Mouse (Mus musculus): ENCODE measurements at regions not wholly inside any gene's neighbourhood (a gene's known extent, or its start where the extent isn't known, plus 50 kb on each side); places are given as distances from the start of the nearest gene placed in this dataset.

DNA sequence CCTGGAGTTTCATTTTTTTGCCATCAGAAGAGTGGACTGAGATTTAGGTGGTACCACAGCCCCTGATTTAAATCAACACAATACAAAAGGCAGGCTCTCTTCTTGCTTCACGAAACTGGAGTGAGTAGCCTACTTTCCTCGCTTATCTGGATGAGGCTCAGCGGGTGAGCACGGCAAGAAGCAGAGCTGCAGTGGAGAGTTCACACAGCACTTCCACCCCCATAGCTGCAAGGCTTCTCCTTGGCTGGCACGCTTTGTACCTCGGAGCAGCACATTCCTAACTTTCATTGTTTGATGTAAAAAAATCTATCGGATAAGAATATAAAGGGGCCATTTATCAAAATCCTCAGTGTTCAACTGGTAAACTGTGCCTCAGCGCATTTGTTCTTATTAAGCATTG lies 72.8 kb upstream of the Agbl1 start:
- no peak for DNase-seq

DNA sequence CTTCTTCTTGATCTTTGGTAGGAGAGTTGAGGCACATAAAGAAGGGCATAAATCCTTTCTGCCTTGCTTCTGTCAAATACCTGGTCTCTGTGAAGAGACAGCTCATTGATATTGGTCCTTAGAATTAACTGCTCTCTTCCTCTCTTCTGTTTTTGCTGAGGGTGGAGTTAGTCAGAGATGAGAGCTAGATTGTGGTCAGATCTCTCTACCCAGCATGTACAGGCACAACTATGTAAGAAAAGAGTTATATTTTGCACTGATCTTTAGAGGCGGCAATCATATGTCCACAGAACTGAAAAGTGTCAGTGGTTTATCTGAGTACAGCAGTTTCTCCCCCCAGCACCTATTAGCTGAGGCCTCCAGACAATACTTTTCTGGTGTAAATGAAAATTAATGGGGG lies 65.5 kb upstream of the Agbl1 start:
- DNase-seq: no peak

DNA sequence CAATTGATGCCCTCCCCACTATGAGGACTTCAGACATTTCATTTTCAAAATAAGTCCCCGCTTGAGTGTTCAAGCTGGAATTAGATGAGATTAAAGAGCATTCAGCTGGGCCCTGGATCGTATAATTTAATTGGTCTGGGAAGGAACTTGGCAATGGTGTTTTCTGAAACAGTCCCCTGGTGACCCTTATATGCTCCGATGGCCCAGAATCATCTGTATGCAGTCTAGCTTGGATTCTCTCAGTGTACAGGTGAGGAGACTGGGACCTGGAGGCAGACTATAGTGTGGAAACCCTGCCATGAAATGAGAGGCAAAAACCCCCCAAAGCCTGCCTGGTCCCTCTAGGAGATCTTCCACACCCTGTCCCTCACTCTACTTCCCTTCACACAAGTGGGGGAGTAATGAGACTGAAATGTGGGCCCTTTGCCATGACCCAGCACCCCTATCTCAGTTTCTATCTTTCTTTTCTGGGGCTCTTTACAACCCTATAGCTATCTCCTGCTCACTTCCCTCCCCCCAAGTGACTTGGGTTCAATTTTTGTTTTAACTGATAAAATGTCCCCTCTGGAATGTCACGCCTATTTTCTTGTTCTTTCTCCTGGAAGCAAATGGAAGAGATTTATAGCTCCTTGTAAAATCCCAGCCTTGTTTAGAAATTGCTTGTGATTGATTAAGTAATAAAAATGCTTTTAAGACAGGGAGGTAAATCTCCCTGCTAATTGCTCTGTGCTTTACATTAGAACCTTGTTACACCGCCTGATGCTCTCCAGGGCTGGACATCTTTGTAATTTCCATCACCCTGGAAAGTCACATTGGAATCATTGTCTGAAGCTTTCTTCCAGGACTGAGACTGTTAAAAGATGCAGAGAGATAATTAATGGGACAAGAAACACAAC lies 64.7 kb upstream of the Agbl1 start:
- no peak for DNase-seq

DNA sequence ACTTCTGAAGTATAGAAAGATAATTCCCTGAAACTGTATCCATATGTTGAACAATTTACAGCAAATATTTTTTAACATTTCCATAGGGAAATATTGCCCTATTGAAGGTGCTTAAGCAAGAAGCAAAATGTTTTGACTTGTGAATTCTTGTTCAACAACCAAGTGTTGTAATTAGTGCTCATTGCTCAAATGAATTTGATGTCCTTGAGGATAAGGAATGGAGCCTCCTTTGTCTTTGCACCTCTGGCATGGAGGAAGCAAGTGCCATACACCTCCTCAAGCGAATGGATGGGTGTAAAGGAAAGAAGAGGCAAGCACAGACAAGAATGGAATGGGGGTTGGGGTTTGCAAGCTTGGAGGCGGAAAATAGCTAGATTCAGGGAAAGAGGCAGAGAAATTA lies 59.2 kb upstream of the Agbl1 start:
- DNase-seq: no peak

DNA sequence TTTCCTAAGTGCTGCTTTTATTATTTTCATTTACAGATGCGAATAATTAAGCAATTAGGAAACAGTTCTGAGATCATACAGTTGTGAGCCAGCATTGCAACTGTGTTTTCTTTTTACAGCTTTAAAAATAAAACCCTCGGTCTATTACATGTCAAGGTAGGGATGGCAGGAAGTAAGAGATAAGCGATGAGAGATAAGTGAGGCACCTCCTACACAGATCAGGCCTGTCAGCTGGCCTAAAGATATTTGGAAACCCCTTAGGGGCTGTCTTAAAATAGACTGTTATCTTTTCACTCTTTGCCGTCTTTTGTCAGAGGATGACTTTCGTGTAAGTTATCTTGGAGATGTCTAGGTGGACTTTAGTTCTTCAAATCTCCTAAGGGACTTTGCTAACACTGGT lies 53.5 kb upstream of the Agbl1 start:
- no peak for DNase-seq

DNA sequence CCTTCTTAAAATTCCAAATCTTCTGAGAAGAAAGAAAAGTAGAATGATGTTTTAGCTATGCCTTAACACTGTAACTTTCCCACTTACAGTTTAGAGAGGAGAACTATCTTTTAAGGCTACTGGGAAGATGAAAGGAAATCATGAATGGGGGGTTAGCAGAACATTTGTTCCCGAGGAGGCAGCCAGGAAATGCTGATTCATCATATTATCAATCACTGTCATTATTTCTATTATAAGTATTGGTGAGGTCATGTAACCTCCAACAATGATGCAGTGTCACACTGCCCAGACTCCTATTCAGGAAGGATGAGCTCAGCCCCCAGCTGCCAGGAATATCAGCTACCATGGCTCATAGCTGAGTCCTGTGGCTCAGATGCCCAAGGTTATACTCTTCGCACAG lies 52.3 kb upstream of the Agbl1 start:
- DNase-seq: no peak

Measured in thymus, postnatal 14 days (tissue).